Mouse (Mus musculus) CD4-positive, CD25-positive, alpha-beta regulatory T cell, adult 2 months (primary cell): ENCODE results near the gene Ly9.

Experiments
- DNase-seq: peaks from one replicate; pipeline ENCODE4 v3.0.0-alpha.2; 2012; ENCODE audit warnings: low read depth, low spot score

Gene Ly9

GRCm38 (mm10) chr1:171584584-171584983 is 22.6 kb downstream of the Ly9 start:
- no peak for DNase-seq

- no peak for DNase-seq
Measured at GRCm38 (mm10) chr1:171577168-171577567, 30.0 kb downstream of the Ly9 start.

GRCm38 (mm10) chr1:171568436-171568835 is 38.8 kb downstream of the Ly9 start:
- no peak for DNase-seq

- DNase-seq: peak; percentile 86
Measured at GRCm38 (mm10) chr1:171566777-171567176, 40.4 kb downstream of the Ly9 start.

- DNase-seq: peak; percentile 48
Measured at GRCm38 (mm10) chr1:171565888-171566287, 41.3 kb downstream of the Ly9 start.

- DNase-seq: peak; percentile 76
Measured at GRCm38 (mm10) chr1:171564247-171564646, 43.0 kb downstream of the Ly9 start.

- no peak for DNase-seq
Measured at GRCm38 (mm10) chr1:171563042-171563441, 44.2 kb downstream of the Ly9 start.

- peak; percentile 21 for DNase-seq
Measured at GRCm38 (mm10) chr1:171561639-171562225, 45.5 kb downstream of the Ly9 start.

GRCm38 (mm10) chr1:171561200-171561599 is 46.0 kb downstream of the Ly9 start:
- no peak for DNase-seq

GRCm38 (mm10) chr1:171560262-171560661 is 46.9 kb downstream of the Ly9 start:
- DNase-seq: no peak

GRCm38 (mm10) chr1:171558898-171559297 is 48.3 kb downstream of the Ly9 start, which contains the start of gene Cd244a:
Gene Cd244a (plus strand): TSS chr1:171559193.
- DNase-seq: no peak

- no peak for DNase-seq
Measured at GRCm38 (mm10) chr1:171558407-171558806, 48.8 kb downstream of the Ly9 start.

- no peak for DNase-seq
Measured at GRCm38 (mm10) chr1:171556366-171556765, 50.8 kb downstream of the Ly9 start.

GRCm38 (mm10) chr1:171553359-171554341 is 53.6 kb downstream of the Ly9 start:
- no peak for DNase-seq

- no peak for DNase-seq
Measured at GRCm38 (mm10) chr1:171552230-171552629, 55.0 kb downstream of the Ly9 start.

- peak; percentile 19 for DNase-seq
Measured at GRCm38 (mm10) chr1:171551326-171551725, 55.9 kb downstream of the Ly9 start.

GRCm38 (mm10) chr1:171540694-171541093 is 66.5 kb downstream of the Ly9 start:
- DNase-seq: no peak
